Mouse (Mus musculus): ENCODE measurements around the gene Srd5a1.
"Not testable (repeated sequence)": the region's sequence is repeated elsewhere in the genome, so short reads cannot be mapped to it uniquely, and the experiment has no call there.

Gene Srd5a1

DNA sequence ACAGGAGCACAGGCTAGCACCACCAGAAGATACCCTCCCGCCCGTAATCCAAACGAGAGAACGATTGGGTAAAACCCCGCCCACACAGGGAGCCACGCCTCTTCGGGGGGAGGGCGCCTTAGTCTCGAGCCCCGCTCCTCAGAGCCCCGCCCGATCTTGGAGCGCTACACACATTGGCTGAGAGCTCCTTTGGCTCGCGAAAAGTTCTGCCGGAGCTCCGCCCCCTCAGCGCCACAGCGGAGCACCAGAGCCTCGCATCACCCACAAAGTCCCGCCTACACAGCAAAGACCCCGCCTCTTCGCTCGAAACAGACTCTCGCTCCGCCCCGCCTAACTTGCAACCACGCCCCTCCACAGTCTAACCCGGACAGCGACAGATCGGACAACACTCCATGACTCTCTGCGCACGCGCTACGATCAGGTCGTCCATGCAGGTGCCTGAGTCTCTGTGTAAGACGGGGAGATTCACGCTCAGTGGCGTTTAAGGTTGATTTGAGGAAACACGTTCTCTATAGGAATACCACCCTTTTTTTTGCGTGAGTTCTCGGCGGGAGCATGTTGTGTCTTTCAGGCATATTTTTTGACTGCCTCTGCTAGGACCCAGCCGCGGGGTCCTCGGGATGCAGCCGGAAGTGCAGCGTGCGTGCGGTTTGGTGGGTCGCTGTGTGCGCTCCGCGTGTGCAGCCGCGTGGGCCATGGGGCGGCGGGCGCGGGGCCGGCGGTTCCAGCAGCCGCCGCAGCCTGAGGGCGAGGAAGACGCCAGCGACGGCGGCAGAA lies at the start of gene Srd5a1:
TSS of gene Srd5a1 (minus strand) at position 45 of the 777 bp plus-strand sequence.
- DNase-seq (ENCODE audit: low spot score), result peak; percentile 99

DNA sequence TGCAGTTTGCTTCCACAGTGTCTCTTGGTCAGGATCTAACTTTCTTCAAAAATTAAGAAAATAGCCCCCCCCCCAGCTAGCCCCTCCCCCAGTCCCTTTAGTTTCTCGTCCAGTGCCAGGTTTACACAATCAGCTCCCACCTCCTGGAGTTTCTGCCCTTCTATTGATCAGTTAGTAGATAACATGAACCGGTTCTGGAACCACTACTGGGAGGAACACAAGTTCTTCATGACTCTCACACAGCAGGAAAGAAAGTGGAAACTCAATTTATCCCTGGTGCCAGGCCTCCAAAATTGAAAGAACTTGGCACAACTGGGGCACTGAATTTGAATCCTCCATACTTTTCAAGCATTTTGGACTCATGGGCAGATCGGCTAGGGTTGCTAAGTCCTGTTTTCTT lies 43.3 kb upstream of the Srd5a1 start:
- DNase-seq (ENCODE audit: low spot score), result no peak

DNA sequence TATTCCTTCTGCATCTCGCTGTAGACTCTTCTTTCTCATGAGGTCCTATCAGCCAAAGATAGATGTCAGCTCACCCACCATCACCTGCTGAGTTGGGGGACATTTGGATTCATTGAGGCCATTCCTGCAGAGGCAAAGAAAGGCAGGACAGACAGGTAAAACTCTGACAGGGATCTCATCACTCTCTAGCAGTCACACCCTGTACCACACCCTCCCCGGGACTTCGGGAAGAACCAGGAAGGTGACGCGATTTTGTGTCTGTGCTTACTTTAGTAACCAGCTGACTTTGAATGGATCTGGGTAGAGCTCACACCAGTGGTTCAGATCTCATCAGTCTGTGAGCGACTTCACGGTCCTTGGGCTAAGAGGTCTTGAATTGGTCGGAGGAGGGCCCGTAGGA lies 35.2 kb upstream of the Srd5a1 start:
- DNase-seq (ENCODE audit: low spot score), result no peak

- DNase-seq (ENCODE audit: low spot score), result no peak
These were observed 34.6 kb upstream of the Srd5a1 start for GRCm38 (mm10) chr13:69645694-69646423.

- no peak for DNase-seq (ENCODE audit: low spot score)
These were observed 33.4 kb upstream of the Srd5a1 start for GRCm38 (mm10) chr13:69644427-69645166.

DNA sequence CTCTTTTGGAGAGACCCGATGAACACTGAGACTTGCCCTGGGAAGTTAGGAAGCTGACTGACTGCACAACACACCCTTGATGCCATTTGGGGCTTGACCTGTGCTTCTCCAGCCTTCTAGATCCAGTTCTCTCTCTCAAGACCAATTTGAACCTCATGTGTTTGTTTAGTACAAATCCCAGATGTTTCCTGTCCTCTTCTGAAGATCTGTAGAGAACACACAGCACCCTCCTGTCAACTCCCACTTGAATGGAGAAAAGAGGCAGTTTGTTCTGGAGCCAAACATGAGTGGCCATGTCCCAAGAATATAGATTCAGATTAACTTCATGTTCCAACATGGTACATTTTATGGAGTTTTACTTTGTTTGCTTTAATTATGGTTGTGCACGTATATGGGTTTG lies 32.7 kb upstream of the Srd5a1 start:
- no peak for DNase-seq (ENCODE audit: low spot score)

DNA sequence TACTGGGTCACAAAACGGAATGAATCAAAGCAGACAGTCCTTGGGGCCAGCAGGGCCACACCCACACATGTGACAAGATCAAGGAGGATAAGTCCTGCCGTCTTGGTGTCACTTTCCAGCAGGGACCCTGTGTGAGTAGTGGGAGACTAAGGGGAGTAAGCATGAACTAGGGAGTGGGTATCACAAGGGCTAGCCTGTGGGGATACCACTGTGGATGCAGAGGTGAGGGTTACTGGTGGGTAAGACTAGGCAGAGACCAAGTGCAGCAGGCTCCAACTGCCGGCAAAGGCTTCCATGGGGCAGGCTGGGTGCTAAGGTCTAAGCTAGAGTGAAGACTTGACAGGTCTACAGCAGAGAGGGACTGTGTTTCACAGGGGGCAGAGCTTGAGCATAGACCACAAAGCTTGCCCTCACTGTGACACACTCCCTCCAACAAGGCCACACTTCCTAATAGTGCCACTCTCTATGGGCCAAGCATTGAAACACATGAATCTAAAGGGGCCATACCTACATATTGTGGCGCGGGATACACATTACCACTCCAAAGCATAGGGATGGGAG lies 31.5 kb upstream of the Srd5a1 start:
- no peak for DNase-seq (ENCODE audit: low spot score)

DNA sequence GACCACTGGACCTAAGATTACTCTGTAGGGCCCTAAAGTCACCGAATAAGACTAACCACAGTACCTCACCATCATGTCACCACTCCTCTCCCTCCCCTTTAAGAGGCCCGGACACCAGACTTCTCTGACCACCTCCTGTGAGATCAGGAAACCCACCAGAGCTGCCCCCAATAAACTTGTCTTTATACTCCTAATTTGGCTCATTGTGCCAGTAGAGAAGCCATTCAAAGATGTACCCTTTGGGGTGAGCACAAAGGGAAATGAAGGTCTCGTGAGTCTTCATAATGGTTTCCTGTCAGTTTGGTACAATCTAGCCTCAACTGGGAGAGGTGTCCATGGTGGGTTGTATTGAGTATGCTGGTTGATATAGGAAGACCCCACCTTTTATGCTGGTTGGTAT lies 29.8 kb upstream of the Srd5a1 start:
- no peak for DNase-seq (ENCODE audit: low spot score)

- no peak for DNase-seq (ENCODE audit: low spot score)
These were observed 29.3 kb upstream of the Srd5a1 start for GRCm38 (mm10) chr13:69640541-69640940.

DNA sequence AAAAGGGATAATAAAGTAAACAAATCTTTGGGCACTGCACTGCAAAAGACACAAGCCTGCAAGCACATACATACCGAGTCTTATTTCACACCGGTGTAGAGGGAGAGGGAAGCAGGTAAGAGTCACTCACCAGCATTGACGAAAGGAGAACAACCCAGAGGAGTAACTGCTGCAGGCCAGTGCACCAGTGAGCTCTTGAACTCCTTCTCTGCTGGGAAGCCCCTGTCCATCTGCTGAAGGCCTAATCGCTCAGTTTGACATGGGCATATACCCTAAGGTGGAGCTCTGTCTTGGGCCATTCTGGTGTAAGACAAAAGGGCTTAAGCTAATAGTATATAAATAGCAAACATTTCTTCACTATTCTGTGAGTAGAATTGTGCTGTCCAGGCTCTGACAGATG lies 28.9 kb upstream of the Srd5a1 start:
- no peak for DNase-seq (ENCODE audit: low spot score)

- DNase-seq (ENCODE audit: low spot score), result no peak
These were observed 28.0 kb upstream of the Srd5a1 start for GRCm38 (mm10) chr13:69639251-69639650.

DNA sequence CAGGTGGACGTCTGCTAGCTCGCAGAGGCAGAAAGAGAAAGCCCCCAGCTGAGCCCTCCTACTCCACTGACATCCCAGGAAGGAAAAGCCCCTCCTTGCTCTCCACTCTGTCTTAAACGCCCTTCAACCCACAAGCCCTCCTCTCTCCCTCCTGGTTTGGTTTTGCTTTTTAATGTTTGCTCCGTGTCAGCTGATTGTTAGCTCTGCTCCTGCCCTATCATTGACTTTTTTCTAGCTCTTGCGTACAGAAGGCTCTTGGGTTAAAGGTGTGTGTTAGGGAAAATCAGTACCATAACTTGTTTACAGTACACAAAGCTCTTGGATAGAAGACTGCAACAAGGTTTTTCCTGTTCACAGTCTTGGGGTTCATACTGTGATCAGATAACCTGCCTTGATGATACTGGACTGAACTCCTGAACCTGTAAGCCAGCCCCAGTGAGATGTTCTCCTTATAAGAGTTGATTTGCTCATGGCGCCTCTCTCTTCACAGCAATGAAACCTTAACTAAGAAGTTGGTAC lies 26.9 kb upstream of the Srd5a1 start:
- no peak for DNase-seq (ENCODE audit: low spot score)

DNA sequence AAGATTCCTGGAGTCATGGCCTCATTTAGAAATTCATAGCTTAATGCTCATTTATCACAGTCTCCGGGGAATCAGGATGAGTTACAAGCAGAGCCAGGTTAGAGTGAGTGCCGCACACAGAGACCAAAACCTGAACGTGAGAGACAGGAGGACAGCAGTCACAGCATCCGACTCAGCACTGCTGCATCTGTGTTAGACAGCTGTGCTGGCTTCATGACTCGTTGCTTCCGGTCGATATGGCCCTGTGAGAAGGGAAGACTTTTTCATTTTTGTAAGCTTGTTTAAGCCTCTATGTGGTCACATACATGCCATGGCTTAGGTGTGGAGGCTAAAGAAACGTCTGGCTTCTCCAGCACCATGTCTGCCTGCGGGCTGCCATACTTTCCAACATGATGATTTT lies 26.4 kb upstream of the Srd5a1 start:
- DNase-seq (ENCODE audit: low spot score), result no peak

DNA sequence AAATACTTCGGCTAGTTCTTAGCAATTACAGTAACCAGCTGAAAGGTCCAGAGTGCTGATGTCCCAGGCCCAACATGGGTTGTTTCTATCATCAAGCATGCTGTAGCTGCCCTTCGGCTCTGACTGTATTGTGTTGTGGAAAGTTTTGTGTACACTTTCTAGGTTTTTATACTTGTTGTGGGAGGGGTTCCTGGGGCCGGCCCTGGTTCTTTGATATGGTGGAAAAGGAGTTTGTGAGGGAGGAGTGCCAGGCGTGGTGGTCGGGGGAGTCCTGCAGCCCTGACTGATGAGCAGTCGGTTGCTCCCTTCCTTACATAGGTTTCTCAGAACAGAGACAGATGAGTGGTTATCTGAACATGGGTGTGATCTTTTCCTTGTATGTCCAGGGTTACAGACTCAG lies 25.6 kb upstream of the Srd5a1 start:
- DNase-seq (ENCODE audit: low spot score), result no peak

- no peak for DNase-seq (ENCODE audit: low spot score)
These were observed 25.1 kb upstream of the Srd5a1 start for GRCm38 (mm10) chr13:69636375-69636774.

GRCm38 (mm10) chr13:69635836-69636235 lies 24.6 kb upstream of the Srd5a1 start:
- not testable (repeated sequence) for DNase-seq (ENCODE audit: low spot score)

GRCm38 (mm10) chr13:69633988-69634387 lies 22.7 kb upstream of the Srd5a1 start:
- no peak for DNase-seq (ENCODE audit: low spot score)

- no peak for DNase-seq (ENCODE audit: low spot score)
These were observed 22.3 kb upstream of the Srd5a1 start for GRCm38 (mm10) chr13:69633551-69633950.

- DNase-seq (ENCODE audit: low spot score), result no peak
These were observed 20.4 kb upstream of the Srd5a1 start for GRCm38 (mm10) chr13:69631659-69632058.

- DNase-seq (ENCODE audit: low spot score), result no peak
These were observed 19.9 kb upstream of the Srd5a1 start for GRCm38 (mm10) chr13:69631111-69631510.

DNA sequence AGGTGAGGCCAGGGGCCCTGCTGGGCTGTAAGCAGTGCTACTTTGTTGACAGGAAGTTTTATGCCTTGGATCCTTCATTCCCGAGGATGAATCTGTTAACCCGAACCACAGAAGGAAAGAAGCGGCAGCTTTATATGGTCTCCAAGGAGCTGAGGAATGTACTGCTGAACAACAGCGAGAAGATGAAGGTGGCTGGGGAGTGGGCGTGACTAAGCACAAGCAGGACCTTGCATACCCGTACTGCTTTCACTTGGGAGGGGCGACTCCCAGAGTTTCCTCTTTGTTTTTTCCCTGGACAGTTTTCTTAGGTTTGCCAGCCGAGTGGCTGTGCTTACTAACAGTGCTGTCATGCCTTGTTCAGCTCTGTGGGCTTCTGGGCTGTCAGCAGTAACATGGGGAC lies 19.3 kb upstream of the Srd5a1 start:
- no peak for DNase-seq (ENCODE audit: low spot score)

DNA sequence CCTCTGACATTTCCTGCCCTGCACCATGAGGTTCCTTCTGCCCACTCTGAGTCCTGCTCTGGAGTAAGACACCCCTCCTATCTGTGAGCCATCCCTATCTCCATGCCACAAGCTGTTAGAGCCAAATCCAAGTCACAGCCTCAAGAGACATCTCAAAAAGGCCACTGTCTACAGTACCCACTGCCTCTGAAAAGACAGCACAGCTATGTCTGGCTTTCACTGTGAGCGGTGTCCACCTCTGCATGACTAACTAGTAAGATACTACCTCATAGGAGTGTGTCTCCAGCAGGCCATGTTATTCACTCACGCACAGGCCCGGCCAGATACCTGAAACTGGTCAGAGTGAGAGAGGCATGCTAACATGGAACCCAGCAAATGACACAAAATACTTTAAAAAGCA lies 16.7 kb upstream of the Srd5a1 start:
- DNase-seq (ENCODE audit: low spot score), result no peak

Measured in layer of hippocampus, adult 9-10 months (tissue).